Mouse (Mus musculus) CH12.LX (cell line): ENCODE data around the gene Ckmt1.

Experiments
- CTCF ChIP-seq, 2 experiments: IDR thresholded peaks in 1 of 2; conservative IDR thresholded peaks in 1 of 2; 2 replicates each; pipeline ENCODE4 v1.5.1; 2011 to 2012; ENCODE audit warnings: low read depth in 2 of 2, low read length in 2 of 2, improper control_type of control experiment in 1 of 2, inconsistent platforms in 1 of 2, mild to moderate bottlenecking in 1 of 2, moderate library complexity in 1 of 2
- MAX ChIP-seq: IDR thresholded peaks from 2 replicates; pipeline ENCODE4 v1.6.1; 2011; ENCODE audit warnings: low read length, improper control_type of control experiment
- MXI1 ChIP-seq: IDR thresholded peaks from 2 replicates; pipeline ENCODE4 v1.6.1; 2011; ENCODE audit warnings: mild to moderate bottlenecking, low read depth, low read length, improper control_type of control experiment
- MYC ChIP-seq: IDR thresholded peaks from 2 replicates; pipeline ENCODE4 v1.6.1; 2011; ENCODE audit warnings: low read depth, mild to moderate bottlenecking, improper control_type of control experiment, low read length
- POLR2A ChIP-seq: IDR thresholded peaks from 2 replicates; pipeline ENCODE4 v1.6.1; 2011; ENCODE audit warnings: low read depth, mild to moderate bottlenecking, improper control_type of control experiment, low read length
- RAD21 ChIP-seq: IDR thresholded peaks from 2 replicates; pipeline ENCODE4 v1.6.1; 2011; ENCODE audit warnings: low read depth, mild to moderate bottlenecking, low read length, improper control_type of control experiment, moderate library complexity
- SMC3 ChIP-seq: IDR thresholded peaks from 2 replicates; pipeline ENCODE4 v1.6.1; 2011; ENCODE audit warnings: low read depth, low read length, improper control_type of control experiment

DNA sequence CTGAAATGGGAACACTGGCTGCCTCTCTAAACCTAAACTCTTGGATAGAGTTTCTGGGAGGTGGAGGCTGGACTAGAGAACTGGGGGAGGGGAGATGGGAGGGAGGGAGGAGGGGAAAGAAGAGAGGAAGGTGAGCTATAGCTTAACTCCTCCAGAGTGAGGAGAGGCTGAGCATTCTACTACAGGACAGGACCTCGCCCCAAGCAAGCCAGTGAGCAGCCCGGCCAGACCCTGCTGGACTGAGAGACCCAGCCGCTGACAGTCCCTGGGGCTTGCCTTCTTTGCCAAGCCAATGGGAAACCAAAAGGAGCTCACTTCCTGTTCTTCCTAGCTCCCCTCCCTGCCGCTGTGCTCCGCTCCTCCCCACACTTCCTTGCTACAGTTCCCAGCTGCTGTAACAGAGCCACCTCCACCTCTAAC, 48.5 kb upstream of the Ckmt1 start:
- TF ChIP-seq MAX (no peak), SMC3 (no peak), MYC (no peak), CTCF (conservative IDR thresholded peaks at IDR 0.05 in 1 of 2, IDR thresholded peaks at IDR 0.05 in 1 of 2; ENCODE audit: low read depth in 2 of 2, low read length in 2 of 2) (no peak), POLR2A (no peak), MXI1 (no peak), RAD21 (no peak)
